In the genomic region with DNA sequence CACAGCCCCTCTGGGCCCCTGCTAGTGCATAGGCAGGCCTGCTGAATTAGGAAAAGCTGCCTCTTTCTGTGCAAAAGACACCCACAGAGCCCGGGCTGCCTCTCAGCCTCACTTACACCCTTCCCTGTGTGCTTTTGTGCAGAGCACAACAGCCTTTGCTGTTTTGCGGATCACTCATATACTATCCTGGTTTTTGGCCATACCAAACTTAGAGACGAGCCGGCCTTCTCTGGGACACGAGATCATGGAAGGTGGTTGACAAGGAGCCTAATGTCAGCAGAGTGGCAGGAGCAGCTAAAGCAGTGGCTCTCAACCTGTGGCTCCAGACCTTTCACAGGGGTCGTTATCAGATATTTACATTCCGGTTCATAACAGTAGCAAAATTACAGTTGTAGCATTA, we compare ENCODE assay signal across 26 mouse cellular contexts. TPM values are rescaled to one million over a fixed set of nuclear protein-coding genes. Genes with fewer than 3 reads are reported as not detected.
A peak's percentile ranks its signal among the peaks of the same experiment; 100 is the strongest.
DNase-seq lines count a peak whose midpoint lies in the region; ATAC-seq lines count a peak whose summit lies in the region.
"Had no signal": no experiment of that assay in that cellular context is flagged by ENCODE, and none has a peak within 500 bp of the region (broad histone marks: within the 10 kb centered on the region; RNA-seq: fewer than 3 reads in every experiment).

No protein-coding gene starts in this region.

- no peak overlapping the region for H3K9ac ChIP-seq in intestine, embryonic 14.5 days (ENCODE audit: low read length)
- no peak overlapping the region for H3K9ac ChIP-seq in intestine, embryonic 15.5 days
- H3K9ac ChIP-seq in embryonic facial prominence, embryonic 15.5 days = no peak overlapping the region
- H3K9ac ChIP-seq: forebrain, embryonic 12.5 days; forebrain, embryonic 15.5 days; heart, embryonic 12.5 days; heart, embryonic 15.5 days; hindbrain, embryonic 12.5 days; hindbrain, embryonic 15.5 days had no signal

- no peaks in the 10 kb centered on the region for H3K9me3 ChIP-seq in intestine, embryonic 14.5 days (ENCODE audit: control insufficient read depth, low read length)
- H3K9me3 ChIP-seq in intestine, embryonic 15.5 days = no peaks in the 10 kb centered on the region
- no peaks in the 10 kb centered on the region for H3K9me3 ChIP-seq in embryonic facial prominence, embryonic 15.5 days (replicated peaks)
- H3K9me3 ChIP-seq: forebrain, embryonic 12.5 days; forebrain, embryonic 15.5 days; heart, embryonic 12.5 days; heart, embryonic 15.5 days; hindbrain, embryonic 12.5 days; hindbrain, embryonic 15.5 days had no signal

- ATAC-seq in intestine, embryonic 14.5 days (replicated peaks; ENCODE audit: low FRiP score, low TSS enrichment, low read depth) = no peak
- ATAC-seq in intestine, embryonic 15.5 days = no peak
- ATAC-seq in embryonic facial prominence, embryonic 15.5 days (ENCODE audit: insufficient number of reproducible peaks, low FRiP score, low TSS enrichment, low read depth) = no peak
- ATAC-seq: CD4-positive, CD25-positive, alpha-beta regulatory T cell, adult 4 months; forebrain, embryonic 15.5 days had no signal

- no peaks in the 10 kb centered on the region for H3K4me1 ChIP-seq in intestine, embryonic 14.5 days (replicated peaks; ENCODE audit: control insufficient read depth, insufficient read depth, low read length)
- H3K4me1 ChIP-seq in intestine, embryonic 15.5 days (replicated peaks) = no peaks in the 10 kb centered on the region
- peaks cover 5% of the 10 kb centered on the region; the same call in 1 of the 2 replicates for H3K4me1 ChIP-seq in brown adipose tissue, adult 24 weeks (ENCODE audit: control insufficient read depth, insufficient read depth, insufficient read length, low read length)
- 0 out of 2 replicates have a peak, but pooled peaks cover 7% of the 10 kb centered on the region for H3K4me1 ChIP-seq in embryonic facial prominence, embryonic 15.5 days
- H3K4me1 ChIP-seq: forebrain, embryonic 12.5 days; forebrain, embryonic 15.5 days; heart, embryonic 12.5 days; heart, embryonic 15.5 days; hindbrain, embryonic 12.5 days; hindbrain, embryonic 15.5 days had no signal

- H3K27ac ChIP-seq in intestine, embryonic 14.5 days (ENCODE audit: low read depth) = no peak overlapping the region
- H3K27ac ChIP-seq in intestine, embryonic 15.5 days = no peak overlapping the region
- H3K27ac ChIP-seq in brown adipose tissue, adult 24 weeks (replicated peaks; ENCODE audit: low read depth, low read length) = peak overlapping the region; percentile 98
- 0 out of 2 replicates have a peak overlapping the region, but pooled peaks have one; percentile 17 for H3K27ac ChIP-seq in embryonic facial prominence, embryonic 15.5 days (replicated peaks)
- H3K27ac ChIP-seq: forebrain, embryonic 12.5 days; forebrain, embryonic 15.5 days; heart, embryonic 15.5 days; hindbrain, embryonic 12.5 days; hindbrain, embryonic 15.5 days had no signal

- no peak overlapping the region for H3K4me3 ChIP-seq in intestine, embryonic 14.5 days (ENCODE audit: low read depth, low read length)
- no peak overlapping the region for H3K4me3 ChIP-seq in intestine, embryonic 15.5 days (replicated peaks)
- peak overlapping the region; percentile 73 for H3K4me3 ChIP-seq in brown adipose tissue, adult 24 weeks (ENCODE audit: insufficient read depth, low read depth, low read length)
- H3K4me3 ChIP-seq in embryonic facial prominence, embryonic 15.5 days (replicated peaks) = no peak overlapping the region
- H3K4me3 ChIP-seq: erythroblast, embryonic 14.5 days; forebrain, embryonic 12.5 days; forebrain, embryonic 15.5 days; heart, embryonic 12.5 days; heart, embryonic 15.5 days; hindbrain, embryonic 12.5 days; hindbrain, embryonic 15.5 days had no signal

- DNase-seq in heart, adult 11 months = peak; percentile 89
- no peak for DNase-seq in heart, adult 9 months (ENCODE audit: low spot score in 2 of 2)
- DNase-seq in intestine, embryonic 14.5 days (ENCODE audit: low spot score) = peak; percentile 45
- DNase-seq: adrenal gland, adult 2 months; cerebellum, adult 11-12 months; cerebellum, adult 8-10 months; cerebellum, postnatal 10 days; cerebellum, postnatal 36 days; embryo, embryonic 11 days; gastrocnemius, postnatal 14 days; kidney, adult 18-20 months had no signal

- no peak overlapping the region for H3K4me2 ChIP-seq in intestine, embryonic 14.5 days (ENCODE audit: low read length)
- no peak overlapping the region for H3K4me2 ChIP-seq in intestine, embryonic 15.5 days (replicated peaks)
- no peak overlapping the region for H3K4me2 ChIP-seq in embryonic facial prominence, embryonic 15.5 days (replicated peaks)
- H3K4me2 ChIP-seq: forebrain, embryonic 12.5 days; forebrain, embryonic 15.5 days; heart, embryonic 12.5 days; heart, embryonic 15.5 days; hindbrain, embryonic 12.5 days; hindbrain, embryonic 15.5 days had no signal

- H3K27me3 ChIP-seq in intestine, embryonic 14.5 days (replicated peaks; ENCODE audit: control insufficient read depth, insufficient read depth, low read length) = no peaks in the 10 kb centered on the region
- H3K27me3 ChIP-seq in intestine, embryonic 15.5 days (replicated peaks) = no peaks in the 10 kb centered on the region
- no peaks in the 10 kb centered on the region for H3K27me3 ChIP-seq in embryonic facial prominence, embryonic 15.5 days
- H3K27me3 ChIP-seq: forebrain, embryonic 12.5 days; forebrain, embryonic 15.5 days; heart, embryonic 12.5 days; heart, embryonic 15.5 days; hindbrain, embryonic 12.5 days; hindbrain, embryonic 15.5 days had no signal

- 81% methylated on average over 7 of the region's 7 CpGs for WGBS in intestine, embryonic 14.5 days
- WGBS in intestine, embryonic 15.5 days = 79% methylated on average over 7 of the region's 7 CpGs
- WGBS in embryonic facial prominence, embryonic 15.5 days = 80% methylated on average over 7 of the region's 7 CpGs

- 0 out of 2 replicates have a peak, but pooled peaks cover 3% of the 10 kb centered on the region for H3K36me3 ChIP-seq in intestine, embryonic 14.5 days (ENCODE audit: control insufficient read depth, insufficient read depth, low read length)
- no peaks in the 10 kb centered on the region for H3K36me3 ChIP-seq in intestine, embryonic 15.5 days
- no peaks in the 10 kb centered on the region for H3K36me3 ChIP-seq in embryonic facial prominence, embryonic 15.5 days

RNA-seq across cellular contexts. Expression of a gene that starts 0.8 kb away (rescaled TPM):
- polyA plus RNA-seq in intestine, embryonic 14.5 days (2014; fragmentation: Nextera tagmentation; extraction: Ambion mirVana) = not detected in 2 replicates
- not detected in 2 replicates for polyA plus RNA-seq in intestine, embryonic 15.5 days (2015; fragmentation: Nextera tagmentation; extraction: Ambion mirVana)
- polyA plus RNA-seq in brown adipose tissue, adult 24 weeks (2012; ENCODE audit: insufficient read depth, insufficient read length, missing spikeins) = 567 and 679 TPM in 2 replicates
- 1.1 and 1.9 TPM in 2 replicates for polyA plus RNA-seq in embryonic facial prominence, embryonic 15.5 days (2015; fragmentation: Nextera tagmentation; extraction: Ambion mirVana)
- polyA plus RNA-seq: CD4-positive, CD25-positive, alpha-beta regulatory T cell, adult 4 months; cortical plate, adult 2 months; embryonic facial prominence, embryonic 11.5 days; erythroblast, embryonic 14.5 days; forebrain, embryonic 12.5 days; forebrain, embryonic 15.5 days; heart, embryonic 12.5 days; heart, embryonic 15.5 days; hindbrain, embryonic 12.5 days; hindbrain, embryonic 15.5 days; intestine, embryonic 16.5 days had no signal

RNA-seq across cellular contexts. Expression of a gene that starts 9.4 kb away (rescaled TPM):
- polyA plus RNA-seq in intestine, embryonic 14.5 days (2014; fragmentation: Nextera tagmentation; extraction: Ambion mirVana) = 0.11 and 0.15 TPM in 2 replicates
- 0.23 TPM in 1 of 2 replicates, not detected in the other for polyA plus RNA-seq in intestine, embryonic 15.5 days (2015; fragmentation: Nextera tagmentation; extraction: Ambion mirVana)
- not detected in 2 replicates for polyA plus RNA-seq in brown adipose tissue, adult 24 weeks (2012; ENCODE audit: insufficient read depth, insufficient read length, missing spikeins)
- polyA plus RNA-seq in embryonic facial prominence, embryonic 15.5 days (2015; fragmentation: Nextera tagmentation; extraction: Ambion mirVana) = 4.9 and 5.9 TPM in 2 replicates
- polyA plus RNA-seq: adrenal gland, adult 2 months; C2C12; CD4-positive, CD25-positive, alpha-beta regulatory T cell, adult 4 months; erythroblast, embryonic 14.5 days; heart, embryonic 15.5 days had no signal

Comparison
In these comparisons a context has a peak if more than half of its experiments do, and no peak if none do; other contexts are left out.
1. DNase-seq: peak in heart, adult 11 months (single experiment) and intestine, embryonic 14.5 days (single experiment); none in heart, adult 9 months (0 of 2).
2. H3K27ac ChIP-seq: peak in brown adipose tissue, adult 24 weeks (single experiment) and embryonic facial prominence, embryonic 15.5 days (single experiment); none in intestine, embryonic 14.5 days (single experiment) and intestine, embryonic 15.5 days (single experiment).
3. RNA of a gene that starts 0.8 kb away (polyA plus RNA-seq): 567 to 679 TPM in brown adipose tissue, adult 24 weeks; 1.1 to 1.9 TPM in embryonic facial prominence, embryonic 15.5 days, not detected in intestine, embryonic 14.5 days and not detected in intestine, embryonic 15.5 days; every median in the first group is over 100 times any median in the second.